23 mouse cellular contexts compared by ENCODE assay signal in genomic region chr9:103924641-103925040, GRCm38 (mm10).
DNase-seq lines count a peak whose midpoint lies in the region; ATAC-seq and TF ChIP-seq lines count a peak whose summit lies in the region.
"Had no signal": no experiment of that assay in that cellular context is flagged by ENCODE, and none has a peak within 500 bp of the region (broad histone marks: within the 10 kb centered on the region; RNA-seq: fewer than 3 reads in every experiment).

No protein-coding gene starts in this region.

- no peaks in the 10 kb centered on the region for H3K9me3 ChIP-seq in forebrain, embryonic 15.5 days
- H3K9me3 ChIP-seq in forebrain, embryonic 14.5 days (replicated peaks; ENCODE audit: control insufficient read depth, low read length), result no peaks in the 10 kb centered on the region
- H3K9me3 ChIP-seq: embryonic facial prominence, embryonic 12.5 days; embryonic facial prominence, embryonic 15.5 days; hindbrain, embryonic 10.5 days; hindbrain, embryonic 13.5 days had no signal

- no peak for TF ChIP-seq CTCF in kidney, adult 2 months (conservative IDR thresholded peaks at IDR 0.05; ENCODE audit: insufficient read depth, insufficient read length, low read depth, low read length)

- H3K27me3 ChIP-seq in forebrain, embryonic 15.5 days, result no peaks in the 10 kb centered on the region
- no peaks in the 10 kb centered on the region for H3K27me3 ChIP-seq in forebrain, embryonic 14.5 days (replicated peaks; ENCODE audit: control insufficient read depth, insufficient read depth, low read length)
- H3K27me3 ChIP-seq in kidney, adult 2 months (replicated peaks; ENCODE audit: control insufficient read depth, insufficient read depth, low read length), result no peaks in the 10 kb centered on the region
- H3K27me3 ChIP-seq: embryonic facial prominence, embryonic 12.5 days; embryonic facial prominence, embryonic 15.5 days; hindbrain, embryonic 13.5 days had no signal

- H3K4me3 ChIP-seq in forebrain, embryonic 15.5 days, result no peak overlapping the region
- H3K4me3 ChIP-seq in forebrain, embryonic 14.5 days (ENCODE audit: low read depth, low read length), result no peak overlapping the region
- H3K4me3 ChIP-seq in kidney, adult 2 months (ENCODE audit: insufficient read depth, low read depth, low read length), result no peak overlapping the region
- H3K4me3 ChIP-seq: embryonic facial prominence, embryonic 12.5 days; embryonic facial prominence, embryonic 15.5 days; gastrocnemius, adult 2 months; hindbrain, embryonic 10.5 days; hindbrain, embryonic 13.5 days had no signal

- H3K27ac ChIP-seq in forebrain, embryonic 15.5 days (replicated peaks), result peak overlapping the region; percentile 36; the same call in 1 of the 2 replicates
- no peak overlapping the region for H3K27ac ChIP-seq in forebrain, embryonic 14.5 days (ENCODE audit: low read depth, low read length)
- H3K27ac ChIP-seq in kidney, adult 2 months (ENCODE audit: insufficient read depth, low read depth, low read length), result 0 out of 2 replicates have a peak overlapping the region, but pooled peaks have one; percentile 19
- H3K27ac ChIP-seq: embryonic facial prominence, embryonic 12.5 days; embryonic facial prominence, embryonic 15.5 days; gastrocnemius, adult 2 months; hindbrain, embryonic 10.5 days; hindbrain, embryonic 13.5 days had no signal

- H3K9ac ChIP-seq in forebrain, embryonic 15.5 days (replicated peaks), result no peak overlapping the region
- H3K9ac ChIP-seq in forebrain, embryonic 14.5 days (ENCODE audit: low read length), result no peak overlapping the region
- H3K9ac ChIP-seq: embryonic facial prominence, embryonic 12.5 days; embryonic facial prominence, embryonic 15.5 days; hindbrain, embryonic 13.5 days had no signal

- no peak for TF ChIP-seq POLR2A in kidney, adult 2 months (IDR thresholded peaks at IDR 0.05; ENCODE audit: low read depth, low read length)

- no peak overlapping the region for H3K4me2 ChIP-seq in forebrain, embryonic 15.5 days (replicated peaks)
- no peak overlapping the region for H3K4me2 ChIP-seq in forebrain, embryonic 14.5 days (ENCODE audit: low read length)
- H3K4me2 ChIP-seq: embryonic facial prominence, embryonic 12.5 days; embryonic facial prominence, embryonic 15.5 days; heart, embryonic 11.5 days; hindbrain, embryonic 13.5 days had no signal

- H3K4me1 ChIP-seq in forebrain, embryonic 15.5 days, result no peaks in the 10 kb centered on the region
- no peaks in the 10 kb centered on the region for H3K4me1 ChIP-seq in forebrain, embryonic 14.5 days (ENCODE audit: control insufficient read depth, insufficient read depth, low read length)
- H3K4me1 ChIP-seq in kidney, adult 2 months (ENCODE audit: control insufficient read depth, insufficient read depth, low read length), result 0 out of 2 replicates have a peak, but pooled peaks cover 2% of the 10 kb centered on the region
- H3K4me1 ChIP-seq: embryonic facial prominence, embryonic 12.5 days; embryonic facial prominence, embryonic 15.5 days; hindbrain, embryonic 13.5 days had no signal

- DNase-seq in forebrain, embryonic 14.5 days (ENCODE audit: low spot score), result no peak
- DNase-seq in kidney, adult 2 months, result peak; percentile 50
- no peak for DNase-seq in kidney, postnatal 4 days
- DNase-seq in kidney, postnatal 36 days, result peak; percentile 2 to 9
- no peak for DNase-seq in kidney, adult 11 months
- peak; percentile 5 for DNase-seq in layer of hippocampus, adult 9-11 months
- no peak for DNase-seq in layer of hippocampus, adult 8-10 months (ENCODE audit: low spot score in 2 of 2)
- DNase-seq: adrenal gland, adult 8-10 months; adrenal gland, postnatal 25 days; cerebellum, adult 11 months; cerebellum, adult 2 months; cerebellum, adult 9-11 months; gastrocnemius, adult 2 months; gastrocnemius, postnatal 14 days; heart, postnatal 36 days had no signal

- no peaks in the 10 kb centered on the region for H3K36me3 ChIP-seq in forebrain, embryonic 15.5 days
- no peaks in the 10 kb centered on the region for H3K36me3 ChIP-seq in forebrain, embryonic 14.5 days (ENCODE audit: control insufficient read depth, insufficient read depth, low read length)
- H3K36me3 ChIP-seq in kidney, adult 2 months (ENCODE audit: control insufficient read depth, insufficient read depth, low read length), result no peaks in the 10 kb centered on the region
- H3K36me3 ChIP-seq: embryonic facial prominence, embryonic 12.5 days; embryonic facial prominence, embryonic 15.5 days; hindbrain, embryonic 10.5 days; hindbrain, embryonic 13.5 days had no signal

- no peak for ATAC-seq in forebrain, embryonic 15.5 days (replicated peaks)
- ATAC-seq in forebrain, embryonic 14.5 days, result no peak
- ATAC-seq: activated CD4-positive, CD25-positive, alpha-beta regulatory T cell, adult 4 months; hindbrain, embryonic 16.5 days had no signal

- 62% methylated on average over 3 of the region's 3 CpGs for WGBS in forebrain, embryonic 15.5 days
- 68% methylated on average over 3 of the region's 3 CpGs for WGBS in forebrain, embryonic 14.5 days
- 44% methylated on average over 3 of the region's 3 CpGs for WGBS in kidney, adult 2 months

Comparison
In these comparisons a context has a peak if more than half of its experiments do, and no peak if none do; other contexts are left out.
1. DNase-seq: peak in kidney, adult 2 months (single experiment), kidney, postnatal 36 days (2 of 2) and layer of hippocampus, adult 9-11 months (single experiment); none in forebrain, embryonic 14.5 days (single experiment), kidney, postnatal 4 days (0 of 2), kidney, adult 11 months (single experiment) and layer of hippocampus, adult 8-10 months (0 of 2).